Mouse (Mus musculus): ENCODE measurements around the gene Syvn1. TPM values are rescaled to one million over a fixed set of nuclear protein-coding genes. Genes with fewer than 3 reads are reported as not detected.

Syvn1 gene
- polyA plus RNA-seq (2015; fragmentation: Nextera tagmentation; extraction: Ambion mirVana) = 18.5 and 21.1 TPM in 2 replicates

DNA sequence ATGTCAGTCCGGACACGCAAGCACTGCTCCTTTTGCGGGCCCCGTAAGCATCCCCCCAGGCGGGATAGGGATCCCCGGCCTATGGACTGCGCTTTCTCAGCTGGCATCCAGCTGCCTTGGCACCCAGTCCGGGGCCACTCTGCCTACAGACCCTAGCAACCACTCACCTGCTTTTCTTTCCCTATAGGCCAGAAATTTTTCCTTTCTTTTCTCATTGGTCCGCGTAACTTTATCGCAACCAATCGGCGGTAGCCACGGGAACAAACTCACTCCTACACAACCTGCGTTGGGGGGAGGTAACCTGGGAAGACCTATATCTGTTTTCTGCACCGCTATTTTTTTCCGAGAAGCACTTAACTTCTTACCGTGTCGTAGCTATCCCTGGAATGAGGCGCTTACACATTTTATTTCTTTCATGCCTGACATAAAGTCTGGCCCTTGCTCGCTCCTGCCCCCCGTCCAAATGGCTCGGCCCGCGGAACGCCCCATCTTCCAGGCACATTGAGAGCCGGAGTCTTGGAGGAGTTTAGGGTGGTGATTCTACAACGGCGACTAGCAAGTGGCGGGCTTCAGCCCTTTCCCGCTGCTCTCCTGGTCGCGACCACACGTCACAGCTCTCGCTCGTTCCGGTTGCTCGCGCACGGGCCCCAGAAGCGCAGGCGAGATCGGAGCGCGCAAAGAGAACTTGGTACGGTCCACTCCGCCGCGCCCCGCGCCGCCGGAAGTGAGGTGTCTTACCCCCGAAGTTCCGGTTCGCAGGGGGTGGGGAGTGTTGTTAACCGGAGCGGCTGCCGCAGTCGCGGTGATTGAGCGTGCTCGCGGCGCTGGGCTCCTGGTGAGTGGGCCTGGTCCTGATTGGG is at the start of gene Syvn1:
TSS of gene Syvn1 (plus strand) at position 283 of the 860 bp plus-strand sequence.
- ATAC-seq (ENCODE audit: low FRiP score, low TSS enrichment) (peak; percentile 91), DNase-seq (ENCODE audit: low spot score) (peak; percentile 92)
- WGBS = under 1% methylated on average over 65 of the region's 65 CpGs
- peaks cover 27% of the 10 kb centered on the region for H3K36me3 ChIP-seq (ENCODE audit: control insufficient read depth, insufficient read depth, low read length)
- peak within 1 kb of the TSS; percentile 82 for H3K4me3 ChIP-seq (ENCODE audit: low read depth, low read length)
- H3K27me3 ChIP-seq (ENCODE audit: control insufficient read depth, insufficient read depth, low read length) = no peaks in the 10 kb centered on the region
- peak; percentile 59 for TF ChIP-seq EP300 (optimal IDR thresholded peaks at IDR 0.05)
- peak; percentile 22 for TF ChIP-seq CTCF (IDR thresholded peaks at IDR 0.05; ENCODE audit: low read depth)
- H3K4me2 ChIP-seq (replicated peaks; ENCODE audit: low read depth) = peak within 1 kb of the TSS; percentile 87
- peak within 1 kb of the TSS; percentile 82 for H3K9ac ChIP-seq (ENCODE audit: low read length)
- H3K27ac ChIP-seq (replicated peaks) = peak within 1 kb of the TSS; percentile 98
- H3K4me1 ChIP-seq (replicated peaks; ENCODE audit: control insufficient read depth, insufficient read depth) = 0 out of 2 replicates have a peak, but pooled peaks cover 2% of the 10 kb centered on the region
- no peaks in the 10 kb centered on the region for H3K9me3 ChIP-seq (ENCODE audit: control insufficient read depth, low read length)

DNA sequence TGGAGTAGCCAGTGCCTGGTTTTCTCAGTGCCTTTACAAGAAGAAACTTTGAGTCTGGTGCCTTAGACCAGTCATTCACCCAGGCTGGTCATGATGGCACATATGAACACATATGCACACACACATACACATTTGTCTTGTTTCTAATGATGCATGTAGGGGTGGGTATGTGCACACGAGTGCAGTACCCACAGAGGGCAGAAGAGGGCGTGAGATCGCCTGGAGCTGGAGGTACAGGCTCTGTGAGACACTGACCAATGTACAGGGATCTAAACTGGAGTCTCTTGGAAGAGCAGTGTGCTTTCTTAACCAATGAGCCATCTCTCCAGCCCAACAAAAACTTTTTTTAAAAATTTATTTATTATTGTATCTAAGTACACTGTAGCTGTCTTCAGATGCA is 48.2 kb upstream of the Syvn1 start:
- ATAC-seq (ENCODE audit: low FRiP score, low TSS enrichment) = no peak
- Histone ChIP-seq H3K27ac (replicated peaks) (no peak overlapping the region), H3K4me3 (ENCODE audit: low read depth, low read length) (no peak overlapping the region), H3K9me3 (ENCODE audit: control insufficient read depth, low read length) (no peaks in the 10 kb centered on the region), H3K36me3 (ENCODE audit: control insufficient read depth, insufficient read depth, low read length) (peaks cover 5% of the 10 kb centered on the region), H3K27me3 (ENCODE audit: control insufficient read depth, insufficient read depth, low read length) (no peaks in the 10 kb centered on the region), H3K4me1 (replicated peaks; ENCODE audit: control insufficient read depth, insufficient read depth) (no peaks in the 10 kb centered on the region), H3K4me2 (replicated peaks; ENCODE audit: low read depth) (no peak overlapping the region), H3K9ac (ENCODE audit: low read length) (no peak overlapping the region)
- 84% methylated on average over 3 of the region's 3 CpGs for WGBS
- peak; percentile 30; the same call in 1 of the 2 replicates for TF ChIP-seq CTCF (IDR thresholded peaks at IDR 0.05; ENCODE audit: low read depth)
- TF ChIP-seq EP300 (optimal IDR thresholded peaks at IDR 0.05) = no peak
- DNase-seq (ENCODE audit: low spot score) = no peak

DNA sequence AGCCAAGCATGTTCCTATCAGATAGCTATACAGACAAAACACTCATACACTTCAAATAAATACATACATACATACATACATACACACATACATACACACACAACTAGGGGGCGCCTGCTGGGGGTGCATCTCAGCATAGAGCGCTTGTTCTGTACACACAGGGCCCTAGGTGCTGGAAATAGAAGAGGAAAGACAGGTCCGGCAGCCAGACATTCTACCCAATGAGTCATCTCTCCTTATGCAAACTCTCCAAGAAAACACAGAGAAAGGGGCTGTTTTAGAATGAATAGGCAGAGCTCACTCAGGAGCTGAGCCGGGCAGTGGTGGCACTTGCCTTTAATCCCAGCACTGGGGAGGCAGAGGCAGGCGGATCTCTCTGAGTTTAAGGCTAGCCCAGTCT is 46.4 kb upstream of the Syvn1 start:
- H3K36me3 ChIP-seq (ENCODE audit: control insufficient read depth, insufficient read depth, low read length) = no peaks in the 10 kb centered on the region
- no peak overlapping the region for H3K27ac ChIP-seq (replicated peaks)
- H3K9me3 ChIP-seq (ENCODE audit: control insufficient read depth, low read length) = no peaks in the 10 kb centered on the region
- TF ChIP-seq EP300 (optimal IDR thresholded peaks at IDR 0.05) (no peak), CTCF (IDR thresholded peaks at IDR 0.05; ENCODE audit: low read depth) (peak; percentile 46)
- H3K9ac ChIP-seq (ENCODE audit: low read length) = no peak overlapping the region
- ATAC-seq (ENCODE audit: low FRiP score, low TSS enrichment) (peak; percentile 69), DNase-seq (ENCODE audit: low spot score) (peak; percentile 52)
- no peaks in the 10 kb centered on the region for H3K4me1 ChIP-seq (replicated peaks; ENCODE audit: control insufficient read depth, insufficient read depth)
- H3K4me2 ChIP-seq (replicated peaks; ENCODE audit: low read depth) = no peak overlapping the region
- no peak overlapping the region for H3K4me3 ChIP-seq (ENCODE audit: low read depth, low read length)
- WGBS = 61% methylated on average over 5 of the region's 5 CpGs
- no peaks in the 10 kb centered on the region for H3K27me3 ChIP-seq (ENCODE audit: control insufficient read depth, insufficient read depth, low read length)

DNA sequence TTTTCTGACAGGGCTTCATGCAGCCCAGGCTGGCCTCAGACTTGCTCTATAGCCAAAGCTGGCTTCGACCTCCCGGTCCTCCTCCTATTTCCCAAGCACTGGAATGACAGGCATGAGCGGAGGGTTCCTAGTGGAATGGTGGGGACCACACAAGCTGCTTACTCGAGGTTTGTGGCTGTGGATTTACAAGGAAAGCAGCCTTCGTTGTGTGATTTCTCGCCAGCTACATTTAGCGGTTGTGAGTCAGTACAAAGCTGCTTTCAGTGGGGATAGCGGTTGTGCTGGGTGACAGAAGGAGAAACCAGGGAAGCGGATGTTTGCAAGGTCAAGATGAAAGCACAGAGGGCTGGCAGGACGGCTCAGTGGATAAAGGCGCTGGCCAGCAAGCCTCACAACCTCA is 40.8 kb upstream of the Syvn1 start:
- ATAC-seq (ENCODE audit: low FRiP score, low TSS enrichment) = no peak
- no peak for DNase-seq (ENCODE audit: low spot score)

DNA sequence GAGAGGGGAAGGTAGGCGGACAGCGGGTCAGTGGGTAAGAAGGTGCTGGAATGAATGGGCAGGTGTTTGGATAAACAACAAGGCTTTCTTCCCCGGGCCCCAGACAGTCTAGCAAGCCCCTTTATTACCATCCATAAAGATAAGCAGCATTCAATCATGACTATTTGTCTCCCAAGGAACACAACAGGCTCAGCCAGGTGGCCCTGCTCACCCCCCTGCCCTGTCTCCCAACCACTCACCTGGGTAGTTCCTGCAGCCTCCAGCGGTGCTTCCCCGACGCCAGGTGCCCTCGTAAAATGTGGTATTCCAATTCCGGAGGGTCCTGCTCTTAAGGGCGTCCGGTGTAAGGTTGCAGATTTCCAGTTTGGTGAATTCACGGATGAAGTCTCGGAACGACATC is 39.4 kb upstream of the Syvn1 start:
- no peaks in the 10 kb centered on the region for H3K9me3 ChIP-seq (ENCODE audit: control insufficient read depth, low read length)
- no peak for ATAC-seq (ENCODE audit: low FRiP score, low TSS enrichment)
- no peak overlapping the region for H3K4me2 ChIP-seq (replicated peaks; ENCODE audit: low read depth)

More for the DNA sequence above, 40.8 kb upstream of the Syvn1 start:
- Histone ChIP-seq H3K4me2 (replicated peaks; ENCODE audit: low read depth) (no peak overlapping the region), H3K27ac (replicated peaks) (no peak overlapping the region), H3K9ac (ENCODE audit: low read length) (no peak overlapping the region), H3K4me3 (ENCODE audit: low read depth, low read length) (no peak overlapping the region), H3K9me3 (ENCODE audit: control insufficient read depth, low read length) (no peaks in the 10 kb centered on the region), H3K36me3 (ENCODE audit: control insufficient read depth, insufficient read depth, low read length) (peaks cover 6% of the 10 kb centered on the region; the same call in 1 of the 2 replicates), H3K4me1 (replicated peaks; ENCODE audit: control insufficient read depth, insufficient read depth) (no peaks in the 10 kb centered on the region), H3K27me3 (ENCODE audit: control insufficient read depth, insufficient read depth, low read length) (no peaks in the 10 kb centered on the region)
- 45% methylated on average over 11 of the region's 11 CpGs for WGBS
- TF ChIP-seq EP300 (optimal IDR thresholded peaks at IDR 0.05) = no peak
- TF ChIP-seq CTCF (IDR thresholded peaks at IDR 0.05; ENCODE audit: low read depth) = no peak

DNA sequence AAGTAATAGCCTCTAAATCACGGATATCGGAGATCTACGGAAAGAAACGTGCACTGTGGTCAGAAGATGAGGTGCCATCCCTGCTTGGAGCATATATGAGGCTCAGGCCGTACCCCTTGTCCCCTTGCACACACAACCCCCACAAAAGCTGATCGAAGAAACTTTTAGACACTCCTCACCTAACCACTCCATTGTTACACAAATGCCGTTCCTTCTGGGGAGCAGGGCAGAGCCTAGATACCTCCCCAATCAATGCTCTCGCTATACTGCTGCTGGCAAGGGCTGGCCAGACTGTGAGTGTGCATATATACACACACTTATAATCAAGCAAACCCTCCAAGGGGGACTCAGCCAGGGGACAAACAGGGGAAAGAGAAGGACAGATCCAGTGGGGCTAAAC is 37.2 kb upstream of the Syvn1 start:
- H3K9me3 ChIP-seq (ENCODE audit: control insufficient read depth, low read length) = no peaks in the 10 kb centered on the region
- WGBS = 82% methylated on average over 8 of the region's 8 CpGs
- H3K4me3 ChIP-seq (ENCODE audit: low read depth, low read length) = no peak overlapping the region
- no peak overlapping the region for H3K27ac ChIP-seq (replicated peaks)
- no peak for ATAC-seq (ENCODE audit: low FRiP score, low TSS enrichment)
- TF ChIP-seq CTCF (IDR thresholded peaks at IDR 0.05; ENCODE audit: low read depth) (no peak), EP300 (optimal IDR thresholded peaks at IDR 0.05) (no peak)
- no peak overlapping the region for H3K4me2 ChIP-seq (replicated peaks; ENCODE audit: low read depth)
- H3K27me3 ChIP-seq (ENCODE audit: control insufficient read depth, insufficient read depth, low read length) = no peaks in the 10 kb centered on the region
- H3K4me1 ChIP-seq (replicated peaks; ENCODE audit: control insufficient read depth, insufficient read depth) = no peaks in the 10 kb centered on the region
- no peak overlapping the region for H3K9ac ChIP-seq (ENCODE audit: low read length)
- DNase-seq (ENCODE audit: low spot score) = no peak
- peaks cover 6% of the 10 kb centered on the region; the same call in 1 of the 2 replicates for H3K36me3 ChIP-seq (ENCODE audit: control insufficient read depth, insufficient read depth, low read length)

More for the DNA sequence above, 39.4 kb upstream of the Syvn1 start:
- no peak for DNase-seq (ENCODE audit: low spot score)
- 75% methylated on average over 13 of the region's 13 CpGs for WGBS
- Histone ChIP-seq H3K4me1 (replicated peaks; ENCODE audit: control insufficient read depth, insufficient read depth) (no peaks in the 10 kb centered on the region), H3K9ac (ENCODE audit: low read length) (no peak overlapping the region), H3K36me3 (ENCODE audit: control insufficient read depth, insufficient read depth, low read length) (peaks cover 6% of the 10 kb centered on the region; the same call in 1 of the 2 replicates), H3K4me3 (ENCODE audit: low read depth, low read length) (no peak overlapping the region), H3K27ac (replicated peaks) (no peak overlapping the region), H3K27me3 (ENCODE audit: control insufficient read depth, insufficient read depth, low read length) (no peaks in the 10 kb centered on the region)
- TF ChIP-seq EP300 (optimal IDR thresholded peaks at IDR 0.05) (no peak), CTCF (IDR thresholded peaks at IDR 0.05; ENCODE audit: low read depth) (no peak)

All from stomach, postnatal 0 days (tissue).